Mouse (Mus musculus) lung, adult 2 months (tissue): ENCODE measurements at regions not wholly inside any gene's neighbourhood (a gene's known extent, or its start where the extent isn't known, plus 50 kb on each side); places are given as distances from the start of the nearest gene placed in this dataset.
A peak's percentile ranks its signal among the peaks of the same experiment; 100 is the strongest.

ENCODE experiments used
- CTCF ChIP-seq: fragments of 200-500 bp; IDR thresholded peaks from 2 replicates; pipeline ENCODE4 v1.5.1; 2011; ENCODE audit warnings: mild to moderate bottlenecking, low read length, control low read depth; ENCODE audit not compliant: insufficient read depth
- POLR2A ChIP-seq: fragments of 200-500 bp; IDR thresholded peaks from 2 replicates; pipeline ENCODE4 v1.6.1; 2011; ENCODE audit warnings: low read depth, mild to moderate bottlenecking, control low read depth, low read length, borderline replicate concordance; ENCODE audit errors: extremely low read depth

DNA sequence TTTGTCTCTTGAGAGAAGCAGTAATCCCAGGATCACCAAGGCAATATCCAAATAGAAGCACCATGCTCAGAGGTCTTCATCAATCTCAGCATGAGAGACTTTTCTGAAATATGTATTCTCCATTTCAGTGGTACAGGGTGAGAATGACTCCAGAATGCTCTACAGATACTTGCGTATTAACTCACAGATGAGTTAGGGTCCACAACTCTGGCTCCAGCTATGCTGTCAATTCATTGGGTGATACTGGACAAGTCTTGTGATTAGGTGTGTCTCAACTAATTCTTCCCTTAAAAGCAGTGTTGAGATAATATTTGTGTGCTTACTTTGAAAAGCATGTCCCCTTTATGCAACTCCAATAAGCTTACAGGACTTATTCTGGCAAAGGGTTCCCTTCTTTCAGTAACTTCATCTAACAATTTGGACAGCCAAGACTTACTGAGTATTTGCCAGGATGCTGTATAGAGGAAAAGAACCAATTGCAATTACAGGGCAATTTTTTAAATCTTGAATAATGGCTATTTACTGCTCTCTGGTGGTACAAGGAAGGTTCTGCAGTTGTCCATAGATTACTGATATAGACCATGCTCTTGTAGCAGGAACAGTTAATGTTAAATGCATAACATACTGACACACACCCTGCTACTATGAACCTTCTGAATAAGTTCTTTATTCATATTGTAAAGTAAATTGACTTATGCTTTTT is 445.6 kb upstream of the Tnc start:
- TF ChIP-seq CTCF (peak; percentile 27; the same call in 1 of the 2 replicates), POLR2A (no peak)
